Mouse (Mus musculus): ENCODE data around the gene Sh3gl2. TPM values are rescaled to one million over a fixed set of nuclear protein-coding genes. Genes with fewer than 3 reads are reported as not detected.

Gene Sh3gl2
- polyA plus RNA-seq, 1 experiment from 2014 or later = 6.3 TPM

GRCm38 (mm10) chr4:85669735-85670134 is 464.8 kb downstream of the Sh3gl2 start:
- H3K4me2 ChIP-seq (ENCODE audit: low read depth, low read length) = no peak overlapping the region
- H3K9me3 ChIP-seq (ENCODE audit: control insufficient read depth, low read length) = no peaks in the 10 kb centered on the region
- H3K27me3 ChIP-seq (ENCODE audit: control insufficient read depth, insufficient read depth, low read depth, low read length) = no peaks in the 10 kb centered on the region
- no peak overlapping the region for H3K9ac ChIP-seq (ENCODE audit: low read length)
- no peak overlapping the region; the same call in 1 of the 2 replicates for H3K27ac ChIP-seq (ENCODE audit: low read length)
- peak; percentile 12; the same call in 1 of the 2 replicates for ATAC-seq (ENCODE audit: low read depth)
- H3K36me3 ChIP-seq (ENCODE audit: control insufficient read depth, insufficient read depth, low read length) = no peaks in the 10 kb centered on the region
- 0 out of 2 replicates have a peak, but pooled peaks cover 10% of the 10 kb centered on the region for H3K4me1 ChIP-seq (replicated peaks; ENCODE audit: control insufficient read depth, insufficient read depth, low read length)
- H3K4me3 ChIP-seq (ENCODE audit: low read length) = no peak overlapping the region
- WGBS = 41% methylated on average over 1 of the region's 1 CpGs

- no peak overlapping the region for H3K4me3 ChIP-seq (ENCODE audit: low read length)
- no peaks in the 10 kb centered on the region for H3K36me3 ChIP-seq (ENCODE audit: control insufficient read depth, insufficient read depth, low read length)
- H3K27ac ChIP-seq (ENCODE audit: low read length) = no peak overlapping the region
- WGBS = 16% methylated on average over 4 of the region's 4 CpGs
- no peak overlapping the region for H3K4me2 ChIP-seq (ENCODE audit: low read depth, low read length)
- no peaks in the 10 kb centered on the region for H3K27me3 ChIP-seq (ENCODE audit: control insufficient read depth, insufficient read depth, low read depth, low read length)
- H3K9ac ChIP-seq (ENCODE audit: low read length) = no peak overlapping the region
- ATAC-seq (ENCODE audit: low read depth) = peak; percentile 23; the same call in 1 of the 2 replicates
- H3K4me1 ChIP-seq (replicated peaks; ENCODE audit: control insufficient read depth, insufficient read depth, low read length) = 0 out of 2 replicates have a peak, but pooled peaks cover 10% of the 10 kb centered on the region
- no peaks in the 10 kb centered on the region for H3K9me3 ChIP-seq (ENCODE audit: control insufficient read depth, low read length)
Measured at GRCm38 (mm10) chr4:85672290-85672689, 467.4 kb downstream of the Sh3gl2 start.

- ATAC-seq (ENCODE audit: low read depth) = no peak
- Histone ChIP-seq H3K27me3 (ENCODE audit: control insufficient read depth, insufficient read depth, low read depth, low read length) (no peaks in the 10 kb centered on the region), H3K4me3 (ENCODE audit: low read length) (no peak overlapping the region), H3K27ac (ENCODE audit: low read length) (no peak overlapping the region), H3K9ac (ENCODE audit: low read length) (no peak overlapping the region), H3K4me2 (ENCODE audit: low read depth, low read length) (no peak overlapping the region), H3K4me1 (replicated peaks; ENCODE audit: control insufficient read depth, insufficient read depth, low read length) (no peaks in the 10 kb centered on the region), H3K9me3 (ENCODE audit: control insufficient read depth, low read length) (no peaks in the 10 kb centered on the region), H3K36me3 (ENCODE audit: control insufficient read depth, insufficient read depth, low read length) (no peaks in the 10 kb centered on the region)
- 40% methylated on average over 1 of the region's 1 CpGs for WGBS
Measured at GRCm38 (mm10) chr4:85677621-85678020, 472.7 kb downstream of the Sh3gl2 start.

- ATAC-seq (ENCODE audit: low read depth) = peak; percentile 51; the same call in 1 of the 2 replicates
- H3K4me1 ChIP-seq (replicated peaks; ENCODE audit: control insufficient read depth, insufficient read depth, low read length) = no peaks in the 10 kb centered on the region; the same call in 1 of the 2 replicates
- 42% methylated on average over 4 of the region's 4 CpGs for WGBS
- no peak overlapping the region for H3K27ac ChIP-seq (ENCODE audit: low read length)
- H3K4me2 ChIP-seq (ENCODE audit: low read depth, low read length) = no peak overlapping the region
- H3K9me3 ChIP-seq (ENCODE audit: control insufficient read depth, low read length) = no peaks in the 10 kb centered on the region
- H3K9ac ChIP-seq (ENCODE audit: low read length) = no peak overlapping the region
- H3K36me3 ChIP-seq (ENCODE audit: control insufficient read depth, insufficient read depth, low read length) = no peaks in the 10 kb centered on the region
- no peaks in the 10 kb centered on the region for H3K27me3 ChIP-seq (ENCODE audit: control insufficient read depth, insufficient read depth, low read depth, low read length)
- H3K4me3 ChIP-seq (ENCODE audit: low read length) = no peak overlapping the region
Measured at GRCm38 (mm10) chr4:85686160-85686559, 481.2 kb downstream of the Sh3gl2 start.

Measured in lung, embryonic 16.5 days (tissue).